Mouse (Mus musculus) kidney, adult 2 months (tissue): ENCODE data around the gene Nop56. TPM values are rescaled to one million over a fixed set of nuclear protein-coding genes. Genes with fewer than 3 reads are reported as not detected.

Experiments
- DNase-seq: peaks from one replicate; pipeline ENCODE4 v3.0.0; 2021
- H3K27ac ChIP-seq: fragments of 200-500 bp; 2 replicates; pipeline ENCODE4 v1.5.1; 2012; ENCODE audit warnings: low read depth, low read length, control low read depth, inconsistent platforms; ENCODE audit not compliant: insufficient read depth
- H3K27me3 ChIP-seq: fragments of 200-500 bp; replicated peaks from 2 replicates; pipeline ENCODE4 v1.6.1; 2012; ENCODE audit warnings: mild to moderate bottlenecking, moderate library complexity, low read length, inconsistent platforms; ENCODE audit not compliant: control insufficient read depth, insufficient read depth
- H3K36me3 ChIP-seq: fragments of 200-500 bp; 2 replicates; pipeline ENCODE4 v1.6.1; 2012; ENCODE audit warnings: mild to moderate bottlenecking, moderate library complexity, low read length, inconsistent platforms; ENCODE audit not compliant: control insufficient read depth, insufficient read depth
- H3K4me1 ChIP-seq: fragments of 200-500 bp; 2 replicates; pipeline ENCODE4 v1.6.1; 2011; ENCODE audit warnings: low read length; ENCODE audit not compliant: control insufficient read depth, insufficient read depth
- H3K4me3 ChIP-seq: fragments of 200-500 bp; 2 replicates; pipeline ENCODE4 v1.5.1; 2011; ENCODE audit warnings: mild to moderate bottlenecking, low read depth, low read length, control low read depth; ENCODE audit not compliant: insufficient read depth
- CTCF ChIP-seq: fragments of 200-500 bp; conservative IDR thresholded peaks from 2 replicates; pipeline ENCODE4 v1.5.1; 2011; ENCODE audit warnings: low read depth, mild to moderate bottlenecking, control low read depth, low read length, moderate library complexity, mixed read lengths; ENCODE audit not compliant: insufficient read depth, insufficient read length
- POLR2A ChIP-seq: fragments of 200-500 bp; IDR thresholded peaks from one replicate; pipeline ENCODE4 v1.6.1; 2011; ENCODE audit warnings: low read depth, low read length, control low read depth
- WGBS: fragments of 180-500 bp; shearing (Covaris S2); methylation state at CpG from one replicate; pipeline ENCODE4 v1.1.7; 2018; 5-methylcytosine and 5-hydroxymethylcytosine counted together
- polyA plus RNA-seq: library from polyadenylated mRNA; depleted of rRNA; stranded (reverse); fragments of >200 nt; gene quantifications from 2 replicates; pipeline ENCODE4 v1.2.3, GENCODE M21; 2012

Nop56 gene
- polyA plus RNA-seq, 1 experiment: 26.8 TPM

DNA sequence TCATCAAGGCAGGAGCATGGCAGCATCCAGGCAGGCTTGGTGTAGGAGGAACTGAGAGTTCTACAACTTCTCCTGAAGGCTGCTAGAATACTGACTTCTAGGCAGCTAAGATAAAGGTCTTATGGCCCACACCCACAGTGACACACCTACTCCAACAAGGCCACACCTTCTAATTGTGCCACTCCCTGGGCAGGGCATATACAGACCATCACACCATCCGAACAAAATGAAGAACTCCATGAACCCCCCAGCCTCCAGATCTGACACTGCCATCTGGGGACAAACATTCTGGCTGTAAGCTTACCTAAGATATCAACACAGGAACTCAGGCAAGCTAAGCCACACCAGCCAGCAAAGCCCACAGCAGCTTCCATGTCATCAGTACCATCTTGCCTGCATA is 8.7 kb upstream of the Nop56 start:
- no peaks in the 10 kb centered on the region for H3K36me3 ChIP-seq
- TF ChIP-seq POLR2A: no peak
- no peak for TF ChIP-seq CTCF
- H3K4me3 ChIP-seq: no peak overlapping the region
- no peaks in the 10 kb centered on the region for H3K27me3 ChIP-seq
- 100% methylated on average over 1 of the region's 1 CpGs for WGBS
- no peaks in the 10 kb centered on the region for H3K4me1 ChIP-seq
- H3K27ac ChIP-seq: no peak overlapping the region
- no peak for DNase-seq

DNA sequence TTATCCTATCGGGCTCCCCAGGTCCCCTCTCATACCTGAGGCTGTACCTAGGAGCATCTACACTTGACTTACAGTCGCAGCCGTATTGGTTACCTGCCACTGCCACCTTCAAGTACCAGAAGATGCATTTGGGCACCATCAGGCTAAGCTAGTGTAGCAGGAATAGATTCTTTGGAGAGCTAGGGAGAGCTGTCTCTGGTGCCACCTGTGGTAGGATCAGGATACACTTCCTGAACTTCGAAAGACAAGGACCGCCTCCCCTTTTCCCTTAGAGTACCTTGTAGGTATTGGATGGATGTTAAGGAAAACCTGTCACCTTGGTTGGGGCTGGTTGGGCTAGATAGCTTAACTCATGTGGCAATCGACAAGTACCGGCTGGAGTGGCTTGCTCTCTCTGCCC is 6.2 kb upstream of the Nop56 start:
- H3K27me3 ChIP-seq: no peaks in the 10 kb centered on the region
- TF ChIP-seq CTCF: no peak
- no peak for TF ChIP-seq POLR2A
- H3K4me1 ChIP-seq: no peaks in the 10 kb centered on the region
- no peaks in the 10 kb centered on the region for H3K36me3 ChIP-seq
- H3K27ac ChIP-seq: no peak overlapping the region
- DNase-seq: no peak
- 72% methylated on average over 7 of the region's 7 CpGs for WGBS
- H3K4me3 ChIP-seq: no peak overlapping the region

DNA sequence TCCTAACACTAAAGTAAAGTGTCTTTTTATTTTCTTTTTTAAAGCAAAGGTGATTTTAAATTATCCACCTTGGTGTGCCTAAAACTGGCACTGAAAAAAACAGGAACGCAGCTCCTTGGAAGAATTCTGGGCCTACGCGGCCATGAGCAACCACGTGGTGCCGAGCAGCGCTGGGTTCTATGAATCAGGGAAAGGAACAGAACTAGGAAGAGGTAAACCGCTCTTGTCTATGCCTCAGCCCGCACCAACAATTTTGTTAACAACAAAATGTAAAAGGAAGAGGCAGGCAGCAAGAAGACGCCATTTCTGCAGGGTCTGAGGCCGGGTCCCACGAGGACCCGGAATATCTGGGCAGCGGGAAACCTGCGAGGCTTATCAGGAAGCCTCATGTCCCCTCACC is 498 bp upstream of the Nop56 start:
- no peak for DNase-seq
- H3K27ac ChIP-seq: peak overlapping the region; percentile 40
- peak overlapping the region; percentile 82 for H3K4me3 ChIP-seq
- peaks cover 4% of the 10 kb centered on the region; the same call in 1 of the 2 replicates for H3K4me1 ChIP-seq
- under 1% methylated on average over 14 of the region's 14 CpGs for WGBS
- no peaks in the 10 kb centered on the region for H3K27me3 ChIP-seq
- H3K36me3 ChIP-seq: peaks cover 2% of the 10 kb centered on the region
- TF ChIP-seq CTCF: no peak
- TF ChIP-seq POLR2A: no peak

DNA sequence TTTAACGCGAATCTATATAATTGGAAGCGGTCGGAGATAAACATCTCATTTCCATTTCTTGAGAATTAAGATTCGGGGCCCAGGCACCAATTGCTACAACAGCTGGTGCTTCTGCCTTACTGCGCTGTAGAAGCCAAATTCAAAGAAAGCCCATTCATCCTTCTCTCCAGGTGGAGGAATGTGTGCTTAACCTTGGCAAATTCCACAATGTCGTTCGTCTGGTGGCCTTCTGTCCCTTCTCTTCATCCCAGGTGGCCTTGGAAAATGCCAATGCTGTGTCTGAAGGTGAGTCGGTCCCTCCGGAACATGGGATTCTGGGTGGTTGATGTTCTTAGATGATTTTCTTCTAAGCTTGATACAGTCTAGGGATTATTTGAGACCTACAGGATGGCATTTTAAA is 632 bp downstream of the Nop56 start:
- 5% methylated on average over 10 of the region's 10 CpGs for WGBS
- TF ChIP-seq CTCF (no peak), POLR2A (no peak)
- Histone ChIP-seq H3K4me3 (peak overlapping the region; percentile 81), H3K4me1 (peaks cover 4% of the 10 kb centered on the region; the same call in 1 of the 2 replicates), H3K36me3 (peaks cover 2% of the 10 kb centered on the region), H3K27ac (no peak overlapping the region), H3K27me3 (no peaks in the 10 kb centered on the region)
- no peak for DNase-seq

DNA sequence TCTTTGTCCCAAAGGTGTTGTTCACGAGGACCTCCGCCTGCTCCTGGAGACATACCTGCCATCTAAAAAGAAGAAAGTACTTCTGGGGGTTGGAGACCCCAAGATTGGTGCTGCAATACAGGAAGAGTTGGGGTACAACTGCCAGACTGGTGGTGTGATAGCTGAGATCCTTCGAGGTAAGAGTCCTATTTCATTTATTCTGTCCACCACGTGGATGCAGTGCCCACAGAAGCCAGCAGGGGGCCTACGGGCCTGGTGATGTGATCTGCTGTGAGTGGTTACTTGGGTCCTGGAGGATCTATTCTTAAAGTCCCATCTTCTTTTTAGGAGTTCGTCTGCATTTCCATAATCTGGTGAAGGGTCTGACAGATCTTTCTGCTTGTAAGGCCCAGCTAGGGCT is 1.4 kb downstream of the Nop56 start:
- peaks cover 4% of the 10 kb centered on the region; the same call in 1 of the 2 replicates for H3K4me1 ChIP-seq
- TF ChIP-seq CTCF: peak; percentile 63
- TF ChIP-seq POLR2A: no peak
- H3K36me3 ChIP-seq: peaks cover 2% of the 10 kb centered on the region
- no peak overlapping the region for H3K27ac ChIP-seq
- H3K4me3 ChIP-seq: no peak overlapping the region
- H3K27me3 ChIP-seq: no peaks in the 10 kb centered on the region
- DNase-seq: peak; percentile 52
- 47% methylated on average over 6 of the region's 6 CpGs for WGBS

DNA sequence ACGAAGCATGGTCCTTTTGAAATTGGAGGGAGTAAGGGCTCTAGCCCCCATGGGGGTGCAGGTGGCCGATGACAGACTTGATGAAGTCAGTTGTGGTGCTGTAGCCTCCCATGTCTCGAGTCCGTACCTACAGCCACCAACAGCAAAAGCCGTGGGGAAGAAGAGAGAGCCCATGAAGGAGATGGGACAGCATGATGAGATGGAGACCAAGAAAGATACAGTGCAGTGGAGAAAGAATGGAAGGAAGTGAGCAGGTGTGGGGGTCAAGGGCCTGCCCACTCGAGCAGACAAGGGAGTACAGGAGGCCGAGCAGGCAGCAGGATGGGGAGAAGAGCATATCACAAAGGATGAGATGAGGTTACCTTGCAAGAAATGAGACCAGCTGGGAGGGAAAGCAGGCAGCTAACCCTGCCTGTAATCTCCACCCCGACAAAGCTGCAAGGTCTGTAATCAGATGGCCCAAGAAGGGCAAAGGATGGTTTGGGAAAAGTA is 5.4 kb downstream of the Nop56 start:
- H3K36me3 ChIP-seq: peaks cover 2% of the 10 kb centered on the region
- no peaks in the 10 kb centered on the region for H3K27me3 ChIP-seq
- no peak overlapping the region for H3K4me3 ChIP-seq
- DNase-seq: no peak
- TF ChIP-seq CTCF (no peak), POLR2A (no peak)
- H3K4me1 ChIP-seq: peaks cover 10% of the 10 kb centered on the region
- 42% methylated on average over 8 of the region's 8 CpGs for WGBS
- no peak overlapping the region for H3K27ac ChIP-seq

DNA sequence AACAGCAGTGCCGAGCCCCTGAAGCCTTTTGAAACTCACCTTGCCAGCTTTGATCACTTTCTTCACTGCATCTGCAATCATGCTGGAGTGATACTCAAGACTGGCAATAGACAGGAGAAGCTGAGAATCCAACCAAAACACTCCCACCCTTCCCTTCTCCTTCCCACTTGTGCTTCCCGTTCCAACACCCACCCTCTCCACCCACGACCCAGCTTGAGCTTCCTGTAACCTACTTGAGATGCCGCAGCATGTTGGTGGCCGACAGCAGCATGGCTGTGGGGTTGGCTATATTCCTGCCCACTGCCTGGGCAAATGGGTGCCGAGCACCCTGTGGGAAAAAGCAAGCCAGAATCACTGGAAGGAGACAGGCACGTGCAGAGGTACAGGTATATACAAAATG is 6.0 kb downstream of the Nop56 start:
- no peak overlapping the region for H3K4me3 ChIP-seq
- H3K36me3 ChIP-seq: peaks cover 2% of the 10 kb centered on the region
- TF ChIP-seq POLR2A (no peak), CTCF (no peak)
- H3K27me3 ChIP-seq: no peaks in the 10 kb centered on the region
- no peak overlapping the region for H3K27ac ChIP-seq
- 53% methylated on average over 7 of the region's 7 CpGs for WGBS
- H3K4me1 ChIP-seq: peaks cover 7% of the 10 kb centered on the region
- DNase-seq: no peak
